Mouse (Mus musculus) olfactory bulb, adult 2 months (tissue): ENCODE results near the gene Ostc. TPM values are rescaled to one million over a fixed set of nuclear protein-coding genes. Genes with fewer than 3 reads are reported as not detected.
A peak's percentile ranks its signal among the peaks of the same experiment; 100 is the strongest.

ENCODE experiments used
- H3K27ac ChIP-seq: fragments of 200-500 bp; 2 replicates; pipeline ENCODE4 v1.5.1; 2012; ENCODE audit warnings: low read depth, low read length; ENCODE audit not compliant: insufficient read depth
- H3K4me1 ChIP-seq: fragments of 200-500 bp; 2 replicates; pipeline ENCODE4 v1.6.1; 2012; ENCODE audit warnings: low read length; ENCODE audit not compliant: control insufficient read depth, insufficient read depth
- H3K4me3 ChIP-seq: fragments of 200-500 bp; 2 replicates; pipeline ENCODE4 v1.5.1; 2012; ENCODE audit warnings: mild to moderate bottlenecking, low read depth, low read length, moderate library complexity; ENCODE audit not compliant: insufficient read depth
- CTCF ChIP-seq: fragments of 200-500 bp; IDR thresholded peaks from 2 replicates; pipeline ENCODE4 v1.5.1; 2012; ENCODE audit warnings: low read depth, mild to moderate bottlenecking, low read length, moderate library complexity; ENCODE audit not compliant: insufficient read depth
- POLR2A ChIP-seq: fragments of 200-500 bp; IDR thresholded peaks from 2 replicates; pipeline ENCODE4 v1.6.1; 2012; ENCODE audit warnings: mild to moderate bottlenecking, low read depth, low read length, moderate library complexity; ENCODE audit not compliant: insufficient read depth
- WGBS: fragments of 180-500 bp; shearing (Covaris S2); methylation state at CpG from one replicate; pipeline ENCODE4 v1.1.7; 2018; 5-methylcytosine and 5-hydroxymethylcytosine counted together
- polyA plus RNA-seq: library from polyadenylated mRNA; stranded (reverse); fragments of >200 nt; gene quantifications from 2 replicates; pipeline ENCODE4 v1.2.4, GENCODE M21; 2012; ENCODE audit warnings: low replicate concordance; ENCODE audit not compliant: missing spikeins, insufficient read depth, insufficient read length

The Ostc gene
- polyA plus RNA-seq, 1 experiment: not detected

- no peak overlapping the region for H3K4me3 ChIP-seq
- no peak overlapping the region for H3K27ac ChIP-seq
- TF ChIP-seq POLR2A (no peak), CTCF (no peak)
- WGBS: 93% methylated on average over 19 of the region's 19 CpGs
- H3K4me1 ChIP-seq: no peaks in the 10 kb centered on the region
These were observed 31.4 kb downstream of the Ostc start for GRCm38 (mm10) chr3:130677671-130678460.

GRCm38 (mm10) chr3:130671291-130671690 is 38.0 kb downstream of the Ostc start:
- 37% methylated on average over 14 of the region's 14 CpGs for WGBS
- H3K4me3 ChIP-seq: no peak overlapping the region
- no peak overlapping the region for H3K27ac ChIP-seq
- TF ChIP-seq CTCF (no peak), POLR2A (no peak)
- H3K4me1 ChIP-seq: no peaks in the 10 kb centered on the region

DNA sequence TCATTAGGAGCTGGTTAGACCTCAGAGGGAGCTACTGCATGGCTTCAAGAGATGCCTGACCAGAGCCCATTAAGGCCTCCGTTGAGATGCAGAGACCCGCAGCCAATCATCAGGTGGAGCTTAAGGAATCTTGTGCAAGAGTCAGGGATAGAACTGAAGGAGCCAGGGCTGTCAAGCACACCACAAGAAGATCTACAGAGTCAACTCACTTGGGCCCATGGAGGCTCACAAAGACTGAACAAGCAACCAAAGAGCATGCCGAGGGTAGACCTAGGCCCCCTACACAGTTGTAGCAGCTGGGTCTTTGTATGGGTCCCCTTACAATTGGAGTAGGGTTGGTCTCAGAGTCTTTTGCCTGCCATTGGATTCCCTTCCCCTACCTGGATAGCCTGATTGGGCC is 46.7 kb downstream of the Ostc start:
- 94% methylated on average over 3 of the region's 3 CpGs for WGBS
- Histone ChIP-seq H3K4me1 (no peaks in the 10 kb centered on the region), H3K27ac (no peak overlapping the region), H3K4me3 (no peak overlapping the region)
- TF ChIP-seq POLR2A (no peak), CTCF (no peak)

DNA sequence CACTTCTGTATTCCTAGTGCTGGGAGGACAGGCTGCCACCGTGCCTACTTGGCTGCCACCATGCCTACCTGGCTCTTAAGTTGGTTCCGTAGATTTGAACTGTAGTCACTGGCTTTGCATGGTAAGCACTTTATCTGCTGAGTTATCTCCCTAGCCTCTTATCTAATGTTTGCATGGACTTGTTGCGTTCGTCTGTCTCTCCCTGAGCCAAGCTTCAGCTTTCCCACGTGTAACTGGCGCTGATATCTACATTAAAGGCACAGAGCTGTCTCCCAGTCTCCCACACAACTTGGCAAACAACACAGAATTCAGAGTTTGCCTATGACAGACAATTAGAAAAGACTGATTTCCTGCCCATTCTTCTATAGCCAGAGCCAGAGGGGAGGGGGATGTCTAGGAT is 48.6 kb downstream of the Ostc start:
- Histone ChIP-seq H3K4me3 (no peak overlapping the region), H3K27ac (no peak overlapping the region), H3K4me1 (no peaks in the 10 kb centered on the region)
- WGBS: 83% methylated on average over 6 of the region's 6 CpGs
- TF ChIP-seq CTCF (no peak), POLR2A (no peak)

DNA sequence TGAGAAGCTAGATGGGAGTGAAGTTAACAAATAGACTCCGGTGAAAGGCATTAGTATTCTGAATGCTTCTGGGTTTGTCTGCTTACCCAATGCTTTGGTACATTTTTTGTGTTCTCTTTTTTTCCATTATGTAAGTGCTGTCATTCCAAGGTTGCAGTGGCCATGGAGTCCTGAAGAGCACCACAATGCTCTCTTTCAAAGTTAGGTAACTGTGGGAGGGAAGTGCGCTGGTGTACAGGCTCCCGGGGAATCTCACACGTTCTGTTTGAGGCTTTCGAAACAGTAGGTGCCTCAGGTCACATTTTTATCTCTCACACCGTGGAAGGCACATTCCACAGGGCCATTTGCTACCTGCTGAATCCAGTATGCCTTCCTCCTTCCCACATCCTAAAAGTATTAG is 59.7 kb downstream of the Ostc start:
- WGBS: 38% methylated on average over 6 of the region's 6 CpGs

DNA sequence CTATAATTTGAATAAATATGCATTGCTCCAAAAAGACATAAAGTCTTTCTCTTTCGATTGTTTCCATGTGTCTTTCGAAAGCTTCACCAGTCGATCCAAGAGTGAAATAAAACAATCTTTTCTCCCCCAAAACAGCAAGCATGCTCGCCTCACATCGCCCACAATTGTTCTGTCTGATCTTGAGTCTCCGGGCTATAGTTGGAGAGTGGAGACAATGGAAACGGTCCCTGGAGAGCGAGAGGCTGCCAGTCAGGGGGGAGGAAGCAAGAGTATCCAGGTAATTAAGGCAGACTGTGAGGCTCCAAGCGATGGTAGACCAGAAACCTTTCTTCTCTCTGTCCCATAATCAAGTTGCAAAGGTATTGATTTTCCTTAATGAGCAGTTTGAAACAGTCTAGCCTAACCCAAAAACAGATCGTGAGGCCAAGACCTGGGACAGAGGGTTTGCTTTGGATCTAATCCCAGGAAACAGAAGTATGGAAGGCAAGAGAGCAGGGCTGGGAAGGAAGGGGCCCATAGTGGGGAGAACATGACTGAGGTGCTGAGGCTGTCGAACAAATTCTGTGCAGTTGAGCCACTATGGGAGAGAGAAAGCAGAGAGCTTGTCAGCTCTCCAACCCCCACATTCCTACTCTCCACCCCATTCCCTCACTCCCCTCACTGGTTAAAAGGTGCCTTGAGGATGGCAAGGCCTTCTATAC is 63.0 kb downstream of the Ostc start:
- H3K4me3 ChIP-seq: no peak overlapping the region
- TF ChIP-seq CTCF (no peak), POLR2A (no peak)
- 58% methylated on average over 11 of the region's 11 CpGs for WGBS
- H3K27ac ChIP-seq: no peak overlapping the region
- H3K4me1 ChIP-seq: no peaks in the 10 kb centered on the region

More for the DNA sequence above, 59.7 kb downstream of the Ostc start:
- no peaks in the 10 kb centered on the region for H3K4me1 ChIP-seq
- TF ChIP-seq POLR2A (no peak), CTCF (no peak)
- H3K27ac ChIP-seq: 0 out of 2 replicates have a peak overlapping the region, but pooled peaks have one; percentile 57
- no peak overlapping the region for H3K4me3 ChIP-seq

Other genes starting within 250 kb of the Ostc start
- not detected in 2 replicates for gene Etnppl, start 92.0 kb downstream of the Ostc start, polyA plus RNA-seq
- gene Rpl34, start 21.0 kb upstream of the Ostc start, polyA plus RNA-seq: not detected in 2 replicates